Mouse (Mus musculus) heart, embryonic 14.5 days (tissue): ENCODE measurements at regions not wholly inside any gene's neighbourhood (a gene's known extent, or its start where the extent isn't known, plus 50 kb on each side); places are given as distances from the start of the nearest gene placed in this dataset.
"Not testable (repeated sequence)": the region's sequence is repeated elsewhere in the genome, so short reads cannot be mapped to it uniquely, and the experiment has no call there.

Experiments used
- ATAC-seq: fragments of 200-750 bp; cut with Nextera tagmentation; 2 replicates; pipeline ENCODE4 v1.8.0; 2017; ENCODE audit warnings: low read depth, moderate TSS enrichment; ENCODE audit not compliant: insufficient number of reproducible peaks, insufficient read depth, low FRiP score
- H3K27ac ChIP-seq, 2 experiments: fragments of 200-500 bp in 1 of 2; fragments of 300-500 bp in 1 of 2; sonication (generic) in 1 of 2; replicated peaks in 1 of 2; 2 replicates each; pipeline ENCODE4 v1.5.1; 2012 to 2014; ENCODE audit warnings: low read depth in 2 of 2, low read length in 2 of 2, control low read depth in 1 of 2, mild to moderate bottlenecking in 1 of 2, mixed read lengths in 1 of 2; ENCODE audit not compliant: control insufficient read depth in 1 of 2, insufficient read depth in 1 of 2
- H3K27me3 ChIP-seq: fragments of 300-500 bp; sonication (generic); 2 replicates; pipeline ENCODE4 v1.6.1; 2014; ENCODE audit warnings: mild to moderate bottlenecking, low read length, control low read depth; ENCODE audit not compliant: control insufficient read depth, insufficient read depth
- H3K36me3 ChIP-seq: fragments of 300-500 bp; sonication (generic); 2 replicates; pipeline ENCODE4 v1.6.1; 2014; ENCODE audit warnings: mild to moderate bottlenecking, control low read depth, low read length, mixed read lengths; ENCODE audit not compliant: control insufficient read depth, insufficient read depth
- H3K4me1 ChIP-seq, 2 experiments: fragments of 200-500 bp in 1 of 2; fragments of 300-500 bp in 1 of 2; sonication (generic) in 1 of 2; 2 replicates each; pipeline ENCODE4 v1.6.1; 2012 to 2014; ENCODE audit warnings: low read length in 2 of 2, control low read depth in 1 of 2, mixed read lengths in 1 of 2; ENCODE audit not compliant: control insufficient read depth in 2 of 2, insufficient read depth in 2 of 2
- H3K4me2 ChIP-seq: fragments of 300-500 bp; sonication (generic); 2 replicates; pipeline ENCODE4 v1.6.1; 2014; ENCODE audit warnings: mild to moderate bottlenecking, low read length
- H3K4me3 ChIP-seq, 2 experiments: fragments of 200-500 bp in 1 of 2; fragments of 300-500 bp in 1 of 2; sonication (generic) in 1 of 2; 2 replicates each; pipeline ENCODE4 v1.5.1; 2012 to 2014; ENCODE audit warnings: low read length in 2 of 2, mild to moderate bottlenecking in 2 of 2, control low read depth in 1 of 2, low read depth in 1 of 2, moderate library complexity in 1 of 2; ENCODE audit not compliant: control insufficient read depth in 1 of 2, insufficient read depth in 1 of 2
- H3K9ac ChIP-seq: fragments of 300-500 bp; sonication (generic); 2 replicates; pipeline ENCODE4 v1.6.1; 2014; ENCODE audit warnings: mild to moderate bottlenecking, low read length
- H3K9me3 ChIP-seq: fragments of 300-500 bp; sonication (generic); 2 replicates; pipeline ENCODE4 v1.6.1; 2016; ENCODE audit warnings: low read length, control low read depth; ENCODE audit not compliant: control insufficient read depth
- WGBS: fragments of 180-500 bp; shearing (Covaris S2); extraction: QIAGEN DNeasy Blood & Tissue Kit; methylation state at CpG from one replicate; pipeline ENCODE4 v1.1.7; 2014; 5-methylcytosine and 5-hydroxymethylcytosine counted together

- H3K9me3 ChIP-seq: no peaks in the 10 kb centered on the region
- H3K4me2 ChIP-seq: no peak overlapping the region
- no peak for ATAC-seq
- H3K4me3 ChIP-seq: no peak overlapping the region
- no peaks in the 10 kb centered on the region for H3K36me3 ChIP-seq
- no peaks in the 10 kb centered on the region for H3K4me1 ChIP-seq
- WGBS: 74% methylated on average over 1 of the region's 1 CpGs
- no peak overlapping the region for H3K9ac ChIP-seq
- H3K27me3 ChIP-seq: no peaks in the 10 kb centered on the region
- no peak overlapping the region for H3K27ac ChIP-seq
These were observed 576.1 kb upstream of the Gje1 start for GRCm38 (mm10) chr10:15294125-15294524.

GRCm38 (mm10) chr10:15263337-15263736 is 545.3 kb upstream of the Gje1 start:
- not testable (repeated sequence) for H3K4me3 ChIP-seq, ATAC-seq, H3K36me3 ChIP-seq, H3K9me3 ChIP-seq, H3K27me3 ChIP-seq, H3K4me2 ChIP-seq, H3K27ac ChIP-seq, H3K9ac ChIP-seq, H3K4me1 ChIP-seq
- 80% methylated on average over 1 of the region's 1 CpGs for WGBS

- not testable (repeated sequence) for H3K9me3 ChIP-seq, ATAC-seq, H3K4me3 ChIP-seq, H3K27me3 ChIP-seq, H3K27ac ChIP-seq, H3K9ac ChIP-seq, H3K4me1 ChIP-seq, H3K4me2 ChIP-seq, H3K36me3 ChIP-seq
- 82% methylated on average over 7 of the region's 7 CpGs for WGBS
These were observed 544.3 kb upstream of the Gje1 start for GRCm38 (mm10) chr10:15262282-15262681.

GRCm38 (mm10) chr10:15249402-15250086 is 531.5 kb upstream of the Gje1 start:
- 76% methylated on average over 2 of the region's 2 CpGs for WGBS
- Histone ChIP-seq H3K4me1 (no peaks in the 10 kb centered on the region), H3K4me2 (no peak overlapping the region), H3K36me3 (no peaks in the 10 kb centered on the region), H3K4me3 (no peak overlapping the region), H3K9me3 (no peaks in the 10 kb centered on the region), H3K27ac (no peak overlapping the region), H3K9ac (no peak overlapping the region), H3K27me3 (no peaks in the 10 kb centered on the region)
- no peak for ATAC-seq

- 80% methylated on average over 3 of the region's 3 CpGs for WGBS
- H3K9ac ChIP-seq: no peak overlapping the region
- H3K27me3 ChIP-seq: no peaks in the 10 kb centered on the region
- H3K4me3 ChIP-seq: no peak overlapping the region
- H3K9me3 ChIP-seq: no peaks in the 10 kb centered on the region
- H3K36me3 ChIP-seq: no peaks in the 10 kb centered on the region
- H3K4me2 ChIP-seq: no peak overlapping the region
- H3K27ac ChIP-seq: no peak overlapping the region
- H3K4me1 ChIP-seq: no peaks in the 10 kb centered on the region
- ATAC-seq: no peak
These were observed 530.9 kb upstream of the Gje1 start for GRCm38 (mm10) chr10:15248899-15249298.

GRCm38 (mm10) chr10:15244376-15245262 is 526.6 kb upstream of the Gje1 start:
- 72% methylated on average over 6 of the region's 6 CpGs for WGBS
- Histone ChIP-seq H3K36me3 (no peaks in the 10 kb centered on the region), H3K4me1 (no peaks in the 10 kb centered on the region), H3K4me3 (no peak overlapping the region), H3K9ac (no peak overlapping the region), H3K27me3 (no peaks in the 10 kb centered on the region), H3K27ac (no peak overlapping the region), H3K9me3 (no peaks in the 10 kb centered on the region), H3K4me2 (no peak overlapping the region)
- no peak for ATAC-seq

DNA sequence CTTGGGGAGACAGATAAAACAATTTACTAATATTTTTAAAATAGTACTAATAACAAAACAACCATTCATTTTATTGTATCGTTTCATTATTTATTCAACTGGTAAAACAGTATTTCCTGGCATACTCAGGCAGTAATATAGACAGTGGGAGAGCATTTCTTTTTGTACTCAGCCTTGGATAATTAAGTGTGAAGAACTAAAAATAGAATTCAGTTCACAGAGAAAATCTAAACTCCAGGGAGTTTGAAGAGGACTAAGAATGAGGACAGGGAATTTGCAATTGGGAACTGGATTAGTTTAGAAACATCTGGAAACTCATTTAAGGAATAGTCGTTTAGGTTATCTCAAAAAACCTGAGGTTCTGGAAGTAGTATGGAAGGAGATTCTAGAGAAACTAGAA is 525.4 kb upstream of the Gje1 start:
- Histone ChIP-seq H3K27me3 (no peaks in the 10 kb centered on the region), H3K4me1 (no peaks in the 10 kb centered on the region), H3K9me3 (no peaks in the 10 kb centered on the region), H3K9ac (no peak overlapping the region), H3K36me3 (no peaks in the 10 kb centered on the region), H3K4me3 (no peak overlapping the region), H3K4me2 (no peak overlapping the region), H3K27ac (no peak overlapping the region)
- no peak for ATAC-seq
- WGBS: 54% methylated on average over 2 of the region's 2 CpGs
